Mouse (Mus musculus): ENCODE data around the gene Lilra6. TPM values are rescaled to one million over a fixed set of nuclear protein-coding genes. Genes with fewer than 3 reads are reported as not detected.
"Not testable (repeated sequence)": the region's sequence is repeated elsewhere in the genome, so short reads cannot be mapped to it uniquely, and the experiment has no call there.

Gene Lilra6
- polyA plus RNA-seq (2014; fragmentation: Nextera tagmentation; extraction: Ambion mirVana): 0.18 and 0.26 TPM in 2 replicates

DNA sequence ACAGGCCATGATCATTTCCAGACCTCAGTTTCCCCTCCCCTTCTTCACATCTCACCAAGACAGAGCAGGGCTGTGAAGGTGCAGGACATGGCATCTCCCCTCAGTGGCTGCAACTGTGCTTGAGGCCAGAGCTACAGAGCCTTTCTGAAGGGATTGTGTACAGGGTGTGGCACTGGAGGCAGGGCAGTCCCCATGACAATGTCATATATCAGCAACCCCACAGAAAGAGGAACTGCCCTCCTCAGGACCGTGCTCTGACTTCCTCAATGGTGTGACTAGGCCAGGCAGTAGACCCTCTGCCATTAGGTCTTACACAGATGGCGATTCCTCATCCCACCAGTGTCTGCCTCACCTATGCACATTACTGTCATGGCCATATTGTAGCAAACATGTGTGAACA is at the start of gene Lilra6:
Gene Lilra6, minus strand, starts transcription at position 117 of the 400 bp plus-strand sequence.
- not testable (repeated sequence) for H3K4me2 ChIP-seq; ATAC-seq (ENCODE audit: insufficient read depth)

DNA sequence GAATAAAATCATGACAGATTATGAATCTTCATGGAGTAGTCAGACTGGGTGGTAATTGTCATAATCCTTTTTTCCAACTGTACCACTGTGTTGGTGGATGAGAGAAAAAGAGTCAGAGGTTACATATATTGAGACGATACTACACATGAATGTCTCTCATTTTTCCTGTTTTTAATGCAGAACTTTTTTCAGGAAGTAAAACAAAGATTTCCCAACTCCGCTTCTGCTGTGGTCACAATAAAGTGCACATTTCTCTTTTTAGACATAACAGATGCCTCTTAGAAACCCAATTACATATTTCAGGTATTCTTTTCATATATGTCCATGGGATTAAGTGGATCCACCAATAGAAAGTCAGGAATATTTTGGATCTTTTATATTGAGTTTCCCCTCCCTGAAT is 46.7 kb upstream of the Lilra6 start:
- no peaks in the 10 kb centered on the region for H3K4me1 ChIP-seq (ENCODE audit: insufficient read depth)
- no peak overlapping the region for H3K4me3 ChIP-seq (ENCODE audit: low read depth, low read length)
- no peak for TF ChIP-seq CTCF (IDR thresholded peaks at IDR 0.05; ENCODE audit: low read depth)
- H3K4me2 ChIP-seq: no peak overlapping the region
- ATAC-seq (ENCODE audit: insufficient read depth) (no peak), DNase-seq (no peak)
- no peak overlapping the region for H3K27ac ChIP-seq (ENCODE audit: low read depth)
- no peaks in the 10 kb centered on the region for H3K36me3 ChIP-seq (ENCODE audit: insufficient read depth)
- 77% methylated on average over 2 of the region's 2 CpGs for WGBS
- no peaks in the 10 kb centered on the region for H3K9me3 ChIP-seq (ENCODE audit: low read depth, low read length)
- H3K27me3 ChIP-seq (ENCODE audit: insufficient read depth, low read length): no peaks in the 10 kb centered on the region
- H3K9ac ChIP-seq: no peak overlapping the region

More for the DNA sequence above, at the start of gene Lilra6:
- not testable (repeated sequence) for DNase-seq; H3K27ac ChIP-seq (ENCODE audit: low read depth); H3K9ac ChIP-seq; H3K4me1 ChIP-seq (ENCODE audit: insufficient read depth); H3K27me3 ChIP-seq (ENCODE audit: insufficient read depth, low read length); H3K4me3 ChIP-seq (ENCODE audit: low read depth, low read length); H3K9me3 ChIP-seq (ENCODE audit: low read depth, low read length); H3K36me3 ChIP-seq (ENCODE audit: insufficient read depth)
- 69% methylated on average over 2 of the region's 2 CpGs for WGBS

GRCm38 (mm10) chr7:3957387-3957786 is 42.1 kb upstream of the Lilra6 start:
- no peak for TF ChIP-seq CTCF (IDR thresholded peaks at IDR 0.05; ENCODE audit: low read depth)
- WGBS: 78% methylated on average over 3 of the region's 3 CpGs
- no peaks in the 10 kb centered on the region for H3K36me3 ChIP-seq (ENCODE audit: insufficient read depth)
- DNase-seq (no peak), ATAC-seq (ENCODE audit: insufficient read depth) (no peak)
- no peak overlapping the region for H3K27ac ChIP-seq (ENCODE audit: low read depth)
- no peaks in the 10 kb centered on the region for H3K27me3 ChIP-seq (ENCODE audit: insufficient read depth, low read length)
- no peak overlapping the region for H3K9ac ChIP-seq
- H3K4me3 ChIP-seq (ENCODE audit: low read depth, low read length): no peak overlapping the region
- no peak overlapping the region for H3K4me2 ChIP-seq
- no peaks in the 10 kb centered on the region for H3K4me1 ChIP-seq (ENCODE audit: insufficient read depth)
- H3K9me3 ChIP-seq (ENCODE audit: low read depth, low read length): no peaks in the 10 kb centered on the region

- DNase-seq (no peak), ATAC-seq (ENCODE audit: insufficient read depth) (no peak)
- Histone ChIP-seq H3K36me3 (ENCODE audit: insufficient read depth) (no peaks in the 10 kb centered on the region), H3K27me3 (ENCODE audit: insufficient read depth, low read length) (no peaks in the 10 kb centered on the region), H3K4me1 (ENCODE audit: insufficient read depth) (no peaks in the 10 kb centered on the region), H3K27ac (ENCODE audit: low read depth) (no peak overlapping the region), H3K4me3 (ENCODE audit: low read depth, low read length) (no peak overlapping the region), H3K9me3 (ENCODE audit: low read depth, low read length) (peaks cover 4% of the 10 kb centered on the region; the same call in 1 of the 2 replicates), H3K9ac (no peak overlapping the region), H3K4me2 (no peak overlapping the region)
- no peak for TF ChIP-seq CTCF (IDR thresholded peaks at IDR 0.05; ENCODE audit: low read depth)
- 78% methylated on average over 3 of the region's 3 CpGs for WGBS
Observed at GRCm38 (mm10) chr7:3949159-3949558, 33.9 kb upstream of the Lilra6 start.

DNA sequence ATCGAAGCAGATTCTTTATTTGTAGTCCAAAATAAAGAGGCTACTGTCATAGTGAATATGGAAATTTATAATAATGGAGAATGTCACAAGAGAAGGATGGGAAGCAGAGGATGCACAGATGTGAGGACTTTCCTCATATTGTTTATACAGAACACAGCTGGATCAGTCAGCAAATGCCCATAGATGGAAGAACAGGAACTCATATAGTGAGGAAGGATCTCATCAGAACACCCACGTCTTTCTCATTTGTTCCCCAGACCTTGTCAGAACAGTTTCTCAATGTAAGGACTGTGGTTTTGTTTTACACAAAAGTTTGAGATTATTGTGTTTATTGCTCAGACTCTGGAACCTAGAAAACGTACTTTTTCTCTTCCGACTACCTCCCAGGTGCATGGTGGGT is 32.9 kb upstream of the Lilra6 start:
- H3K4me2 ChIP-seq: no peak overlapping the region
- H3K36me3 ChIP-seq (ENCODE audit: insufficient read depth): no peaks in the 10 kb centered on the region
- no peak for TF ChIP-seq CTCF (IDR thresholded peaks at IDR 0.05; ENCODE audit: low read depth)
- peaks cover 4% of the 10 kb centered on the region; the same call in 1 of the 2 replicates for H3K9me3 ChIP-seq (ENCODE audit: low read depth, low read length)
- no peak overlapping the region for H3K9ac ChIP-seq
- ATAC-seq (ENCODE audit: insufficient read depth) (no peak), DNase-seq (no peak)
- no peaks in the 10 kb centered on the region for H3K27me3 ChIP-seq (ENCODE audit: insufficient read depth, low read length)
- H3K27ac ChIP-seq (ENCODE audit: low read depth): no peak overlapping the region
- H3K4me1 ChIP-seq (ENCODE audit: insufficient read depth): no peaks in the 10 kb centered on the region
- WGBS: 64% methylated on average over 4 of the region's 4 CpGs
- no peak overlapping the region for H3K4me3 ChIP-seq (ENCODE audit: low read depth, low read length)

DNA sequence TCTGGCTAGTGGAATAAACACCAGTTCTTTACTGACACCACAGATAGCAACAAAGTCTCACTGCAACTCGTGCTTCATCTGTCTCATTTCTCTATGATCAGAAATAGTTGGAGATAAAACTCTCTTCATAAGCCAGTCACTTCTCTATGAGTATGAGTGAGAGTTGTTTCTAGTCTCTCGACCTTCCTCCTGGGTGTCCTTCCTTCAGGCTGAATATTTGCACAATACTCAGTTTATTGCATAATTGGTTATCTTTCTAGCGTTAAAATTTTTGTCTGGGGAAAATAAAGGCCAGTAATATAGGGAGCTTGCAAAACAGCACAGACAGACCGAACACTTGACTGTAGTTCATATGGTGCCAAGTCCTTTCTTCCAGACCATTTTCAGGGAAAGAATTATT is 30.8 kb upstream of the Lilra6 start:
- Histone ChIP-seq H3K4me3 (ENCODE audit: low read depth, low read length) (no peak overlapping the region), H3K9me3 (ENCODE audit: low read depth, low read length) (peaks cover 4% of the 10 kb centered on the region; the same call in 1 of the 2 replicates), H3K36me3 (ENCODE audit: insufficient read depth) (no peaks in the 10 kb centered on the region), H3K9ac (no peak overlapping the region), H3K27ac (ENCODE audit: low read depth) (no peak overlapping the region), H3K4me1 (ENCODE audit: insufficient read depth) (no peaks in the 10 kb centered on the region), H3K27me3 (ENCODE audit: insufficient read depth, low read length) (no peaks in the 10 kb centered on the region), H3K4me2 (no peak overlapping the region)
- ATAC-seq (ENCODE audit: insufficient read depth) (no peak), DNase-seq (no peak)
- TF ChIP-seq CTCF (IDR thresholded peaks at IDR 0.05; ENCODE audit: low read depth): no peak
- 58% methylated on average over 4 of the region's 4 CpGs for WGBS

DNA sequence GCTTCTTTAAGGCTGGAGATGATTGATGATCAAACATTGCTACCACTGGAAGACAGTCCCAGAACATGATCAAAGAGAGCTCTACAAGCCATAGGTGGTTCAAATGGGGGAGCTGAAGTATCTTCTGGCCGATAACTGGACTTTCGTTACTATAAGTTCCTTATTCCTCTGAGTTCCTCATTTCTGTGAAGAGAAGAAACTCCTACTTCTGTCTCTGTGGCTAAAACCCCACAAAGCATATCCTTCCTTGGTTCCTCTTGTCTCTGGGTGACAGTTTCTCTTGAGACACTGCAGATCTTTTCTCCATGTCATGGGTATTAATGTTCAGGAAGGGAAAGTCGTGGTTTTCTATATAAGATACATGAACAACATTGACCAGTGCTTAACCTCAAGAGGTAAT is 25.6 kb upstream of the Lilra6 start:
- ATAC-seq (ENCODE audit: insufficient read depth): no peak
- Histone ChIP-seq H3K4me1 (ENCODE audit: insufficient read depth) (no peaks in the 10 kb centered on the region), H3K36me3 (ENCODE audit: insufficient read depth) (no peaks in the 10 kb centered on the region), H3K27ac (ENCODE audit: low read depth) (no peak overlapping the region), H3K27me3 (ENCODE audit: insufficient read depth, low read length) (no peaks in the 10 kb centered on the region), H3K9ac (no peak overlapping the region), H3K4me2 (no peak overlapping the region), H3K4me3 (ENCODE audit: low read depth, low read length) (no peak overlapping the region), H3K9me3 (ENCODE audit: low read depth, low read length) (peaks cover 4% of the 10 kb centered on the region; the same call in 1 of the 2 replicates)
- TF ChIP-seq CTCF (IDR thresholded peaks at IDR 0.05; ENCODE audit: low read depth): no peak
- no peak for DNase-seq
- WGBS: 63% methylated on average over 3 of the region's 3 CpGs
